Mouse (Mus musculus): ENCODE results near the gene Irs3.

Gene Irs3

GRCm38 (mm10) chr5:137645652-137646091, at the start of gene Irs3:
Irs3 (minus strand) TSS chr5:137645714.
- DNase-seq (ENCODE audit: low spot score in 2 of 2) = no peak

- no peak for DNase-seq (ENCODE audit: low spot score in 2 of 2)
Observed at GRCm38 (mm10) chr5:137694796-137695195, 49.3 kb upstream of the Irs3 start.

- DNase-seq (ENCODE audit: low spot score in 2 of 2) = no peak
Observed at GRCm38 (mm10) chr5:137691881-137692280, 46.4 kb upstream of the Irs3 start.

- DNase-seq (ENCODE audit: low spot score in 2 of 2) = no peak
Observed at GRCm38 (mm10) chr5:137690531-137690930, 45.0 kb upstream of the Irs3 start.

- no peak for DNase-seq (ENCODE audit: low spot score in 2 of 2)
Observed at GRCm38 (mm10) chr5:137689974-137690373, 44.5 kb upstream of the Irs3 start.

GRCm38 (mm10) chr5:137686127-137686790, 40.7 kb upstream of the Irs3 start:
- DNase-seq (ENCODE audit: low spot score in 2 of 2) = no peak

- DNase-seq (ENCODE audit: low spot score in 2 of 2) = no peak
Observed at GRCm38 (mm10) chr5:137685653-137686052, 40.1 kb upstream of the Irs3 start.

- DNase-seq (ENCODE audit: low spot score in 2 of 2) = peak; percentile 87 to 98
Observed at GRCm38 (mm10) chr5:137684294-137685123, 39.0 kb upstream of the Irs3 start, which contains the start of gene Agfg2. Agfg2 (minus strand) TSS chr5:137684726.

- no peak for DNase-seq (ENCODE audit: low spot score in 2 of 2)
Observed at GRCm38 (mm10) chr5:137683388-137684293, 38.1 kb upstream of the Irs3 start.

GRCm38 (mm10) chr5:137682526-137682925, 37.0 kb upstream of the Irs3 start:
- no peak for DNase-seq (ENCODE audit: low spot score in 2 of 2)

GRCm38 (mm10) chr5:137679726-137680125, 34.2 kb upstream of the Irs3 start:
- no peak for DNase-seq (ENCODE audit: low spot score in 2 of 2)

- DNase-seq (ENCODE audit: low spot score in 2 of 2) = no peak
Observed at GRCm38 (mm10) chr5:137678736-137679135, 33.2 kb upstream of the Irs3 start.

GRCm38 (mm10) chr5:137677859-137678258, 32.3 kb upstream of the Irs3 start:
- DNase-seq (ENCODE audit: low spot score in 2 of 2) = no peak

- no peak for DNase-seq (ENCODE audit: low spot score in 2 of 2)
Observed at GRCm38 (mm10) chr5:137674786-137675185, 29.3 kb upstream of the Irs3 start.

- DNase-seq (ENCODE audit: low spot score in 2 of 2) = no peak
Observed at GRCm38 (mm10) chr5:137673015-137673414, 27.5 kb upstream of the Irs3 start.

- no peak for DNase-seq (ENCODE audit: low spot score in 2 of 2)
Observed at GRCm38 (mm10) chr5:137672361-137672760, 26.8 kb upstream of the Irs3 start.

- DNase-seq (ENCODE audit: low spot score in 2 of 2) = peak; percentile 37 to 75
Observed at GRCm38 (mm10) chr5:137671443-137672240, 26.1 kb upstream of the Irs3 start.

- no peak for DNase-seq (ENCODE audit: low spot score in 2 of 2)
Observed at GRCm38 (mm10) chr5:137670240-137670639, 24.7 kb upstream of the Irs3 start.

- no peak for DNase-seq (ENCODE audit: low spot score in 2 of 2)
Observed at GRCm38 (mm10) chr5:137668971-137669370, 23.5 kb upstream of the Irs3 start.

GRCm38 (mm10) chr5:137663057-137663456, 17.5 kb upstream of the Irs3 start:
- DNase-seq (ENCODE audit: low spot score in 2 of 2) = no peak
